Mouse (Mus musculus) erythroblast, adult 5-6 weeks (primary cell): Measurements from ENCODE around the gene Col2a1. TPM values are rescaled to one million over a fixed set of nuclear protein-coding genes. Genes with fewer than 3 reads are reported as not detected.

ENCODE experiments used
- ATAC-seq: replicated peaks from 2 replicates; pipeline ENCODE4 v1.8.0; 2016; ENCODE audit warnings: moderate number of reproducible peaks, mild to moderate bottlenecking, moderate TSS enrichment, inconsistent platforms; ENCODE audit not compliant: poor library complexity, low FRiP score, severe bottlenecking
- total RNA-seq, 2 experiments: library from RNA; stranded (forward) in 1 of 2; stranded (reverse) in 1 of 2; fragments of 150-400 nt in 1 of 2; fragments of 200-764, 138-1000 nt in 1 of 2; gene quantifications; 2 replicates each; pipeline versions ENCODE4 v1.2.3 to v1.2.4; 2015 to 2017; ENCODE audit warnings: low replicate concordance in 2 of 2

Gene Col2a1
- total RNA-seq, 2 experiments from 2014 or later = not detected

- ATAC-seq = no peak
Observed at GRCm38 (mm10) chr15:98004740-98005159, 255 bp upstream of the Col2a1 start.

- no peak for ATAC-seq
Observed at GRCm38 (mm10) chr15:98002991-98003821, 1.3 kb downstream of the Col2a1 start.

- ATAC-seq = no peak
Observed at GRCm38 (mm10) chr15:98002113-98002990, 2.1 kb downstream of the Col2a1 start.

- no peak for ATAC-seq
Observed at GRCm38 (mm10) chr15:98001321-98002112, 3.0 kb downstream of the Col2a1 start.

GRCm38 (mm10) chr15:97999991-98000390 is 4.5 kb downstream of the Col2a1 start:
- ATAC-seq = no peak

GRCm38 (mm10) chr15:97999546-97999945 is 4.9 kb downstream of the Col2a1 start:
- no peak for ATAC-seq

- ATAC-seq = no peak
Observed at GRCm38 (mm10) chr15:97996716-97997256, 7.7 kb downstream of the Col2a1 start.

GRCm38 (mm10) chr15:97992712-97993286 is 11.7 kb downstream of the Col2a1 start:
- peak; percentile 18; the same call in 1 of the 2 replicates for ATAC-seq

GRCm38 (mm10) chr15:97992027-97992711 is 12.3 kb downstream of the Col2a1 start:
- no peak for ATAC-seq

GRCm38 (mm10) chr15:97991285-97991895 is 13.1 kb downstream of the Col2a1 start:
- no peak for ATAC-seq

- ATAC-seq = no peak
Observed at GRCm38 (mm10) chr15:97990721-97991120, 13.8 kb downstream of the Col2a1 start.

- no peak for ATAC-seq
Observed at GRCm38 (mm10) chr15:97990124-97990523, 14.4 kb downstream of the Col2a1 start.

- ATAC-seq = no peak
Observed at GRCm38 (mm10) chr15:97989544-97989943, 15.0 kb downstream of the Col2a1 start.

GRCm38 (mm10) chr15:97981560-97981959 is 22.9 kb downstream of the Col2a1 start:
- no peak for ATAC-seq

GRCm38 (mm10) chr15:97973248-97974005 is 31.1 kb downstream of the Col2a1 start:
- ATAC-seq = no peak

GRCm38 (mm10) chr15:97972580-97972979 is 31.9 kb downstream of the Col2a1 start:
- ATAC-seq = no peak

- no peak for ATAC-seq
Observed at GRCm38 (mm10) chr15:97970299-97970698, 34.2 kb downstream of the Col2a1 start.
